Mouse (Mus musculus) embryonic facial prominence, embryonic 12.5 days (tissue): ENCODE data around the gene Capn7. TPM values are rescaled to one million over a fixed set of nuclear protein-coding genes. Genes with fewer than 3 reads are reported as not detected.

Experiments used
- ATAC-seq: fragments of 200-750 bp; cut with Nextera tagmentation; 2 replicates; pipeline ENCODE4 v1.8.0; 2017; ENCODE audit not compliant: insufficient number of reproducible peaks, insufficient read depth, low FRiP score, low TSS enrichment
- H3K27ac ChIP-seq: fragments of 300-500 bp; sonication (generic); 2 replicates; pipeline ENCODE4 v1.5.1; 2016; ENCODE audit warnings: mild to moderate bottlenecking
- H3K27me3 ChIP-seq: fragments of 300-500 bp; sonication (generic); 2 replicates; pipeline ENCODE4 v1.6.1; 2016; ENCODE audit warnings: mild to moderate bottlenecking, moderate library complexity
- H3K36me3 ChIP-seq: fragments of 300-500 bp; sonication (generic); 2 replicates; pipeline ENCODE4 v1.6.1; 2016; ENCODE audit warnings: mild to moderate bottlenecking
- H3K4me1 ChIP-seq: fragments of 300-500 bp; sonication (generic); 2 replicates; pipeline ENCODE4 v1.6.1; 2016
- H3K4me2 ChIP-seq: fragments of 300-500 bp; sonication (generic); replicated peaks from 2 replicates; pipeline ENCODE4 v1.6.1; 2016; ENCODE audit warnings: mild to moderate bottlenecking, moderate library complexity
- H3K4me3 ChIP-seq: fragments of 300-500 bp; sonication (generic); 2 replicates; pipeline ENCODE4 v1.5.1; 2016; ENCODE audit warnings: mild to moderate bottlenecking
- H3K9ac ChIP-seq: fragments of 300-500 bp; sonication (generic); 2 replicates; pipeline ENCODE4 v1.6.1; 2016; ENCODE audit warnings: mild to moderate bottlenecking, moderate library complexity
- H3K9me3 ChIP-seq: fragments of 300-500 bp; sonication (generic); 2 replicates; pipeline ENCODE4 v1.6.1; 2016; ENCODE audit warnings: mild to moderate bottlenecking, moderate library complexity
- WGBS: fragments of 180-500 bp; shearing (Covaris S2); methylation state at CpG from one replicate; pipeline ENCODE4 v1.1.7; 2016; 5-methylcytosine and 5-hydroxymethylcytosine counted together
- polyA plus RNA-seq: library from polyadenylated mRNA; unstranded; fragments of >200 nt; fragmentation: Nextera tagmentation; extraction: Ambion mirVana; gene quantifications from 2 replicates; pipeline ENCODE4 v1.2.1, GENCODE M21; 2016

The Capn7 gene
- polyA plus RNA-seq, 1 experiment from 2014 or later = 43.6 TPM

DNA sequence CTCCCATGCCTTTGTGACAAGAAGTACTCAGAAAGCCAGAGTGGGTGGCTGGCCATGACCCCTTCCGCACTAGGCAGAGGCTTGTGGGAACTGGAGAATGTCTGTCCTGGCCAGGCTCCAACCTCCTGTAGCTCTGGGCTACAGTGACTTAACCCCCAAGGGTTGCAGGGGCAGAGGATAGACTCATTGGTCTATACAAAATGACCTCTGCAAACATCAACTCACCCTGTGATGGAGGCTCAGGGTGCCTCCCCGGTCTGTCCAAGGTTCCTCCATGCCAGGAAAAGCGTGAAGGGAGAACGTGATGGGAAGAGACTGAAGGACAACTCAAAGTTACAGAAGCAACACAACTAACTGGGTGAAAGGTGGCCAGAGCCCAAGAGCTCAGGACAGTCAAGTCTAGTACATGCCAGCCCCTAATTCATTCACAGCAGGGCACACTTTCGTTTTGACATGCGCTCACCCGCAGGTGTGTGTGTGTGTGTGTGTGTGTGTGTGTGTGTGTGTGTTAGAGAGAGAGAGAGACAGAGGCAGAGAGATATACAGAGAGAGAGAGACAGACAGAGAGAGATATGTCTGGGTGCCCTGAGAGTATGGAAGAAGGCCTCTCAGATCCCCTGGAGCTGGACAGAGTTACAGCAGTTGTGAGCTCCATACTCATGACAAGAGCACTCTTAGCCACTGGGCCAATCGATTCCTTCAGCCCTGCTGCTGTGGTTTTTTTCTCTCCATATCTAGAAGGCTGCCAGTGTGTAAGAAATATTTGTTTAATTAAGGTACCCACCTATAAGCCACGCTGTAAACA lies 61.6 kb downstream of the Capn7 start:
- H3K4me3 ChIP-seq = no peak overlapping the region
- peaks cover 9% of the 10 kb centered on the region; the same call in 1 of the 2 replicates for H3K36me3 ChIP-seq
- ATAC-seq = no peak
- H3K9me3 ChIP-seq = no peaks in the 10 kb centered on the region
- H3K27ac ChIP-seq = no peak overlapping the region
- no peaks in the 10 kb centered on the region for H3K27me3 ChIP-seq
- no peak overlapping the region for H3K4me2 ChIP-seq
- H3K4me1 ChIP-seq = peaks cover 4% of the 10 kb centered on the region; the same call in 1 of the 2 replicates
- WGBS = 84% methylated on average over 9 of the region's 9 CpGs
- no peak overlapping the region for H3K9ac ChIP-seq

DNA sequence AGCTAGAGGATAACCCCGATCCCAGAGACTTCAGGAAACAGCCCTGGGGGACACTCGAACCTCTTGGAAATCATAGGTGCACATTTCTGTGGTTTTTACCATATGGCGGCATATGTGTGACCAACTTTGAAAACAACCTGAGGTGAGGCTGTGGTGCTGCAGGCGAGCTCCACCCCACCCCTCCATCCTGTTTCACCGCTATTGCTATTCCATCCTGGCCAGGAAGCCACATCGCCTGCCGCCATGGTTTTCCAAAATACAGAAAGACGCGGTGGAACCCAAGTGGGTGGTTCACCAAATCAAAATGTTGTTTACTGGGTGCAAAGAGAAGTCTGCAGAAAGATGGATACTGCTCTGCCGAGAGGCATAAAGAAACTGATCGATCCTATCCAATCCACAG lies 62.4 kb downstream of the Capn7 start:
- Histone ChIP-seq H3K27me3 (no peaks in the 10 kb centered on the region), H3K9me3 (no peaks in the 10 kb centered on the region), H3K4me2 (no peak overlapping the region), H3K4me1 (peaks cover 4% of the 10 kb centered on the region; the same call in 1 of the 2 replicates), H3K9ac (no peak overlapping the region), H3K4me3 (no peak overlapping the region), H3K36me3 (peaks cover 9% of the 10 kb centered on the region; the same call in 1 of the 2 replicates), H3K27ac (no peak overlapping the region)
- no peak for ATAC-seq
- 83% methylated on average over 11 of the region's 11 CpGs for WGBS

DNA sequence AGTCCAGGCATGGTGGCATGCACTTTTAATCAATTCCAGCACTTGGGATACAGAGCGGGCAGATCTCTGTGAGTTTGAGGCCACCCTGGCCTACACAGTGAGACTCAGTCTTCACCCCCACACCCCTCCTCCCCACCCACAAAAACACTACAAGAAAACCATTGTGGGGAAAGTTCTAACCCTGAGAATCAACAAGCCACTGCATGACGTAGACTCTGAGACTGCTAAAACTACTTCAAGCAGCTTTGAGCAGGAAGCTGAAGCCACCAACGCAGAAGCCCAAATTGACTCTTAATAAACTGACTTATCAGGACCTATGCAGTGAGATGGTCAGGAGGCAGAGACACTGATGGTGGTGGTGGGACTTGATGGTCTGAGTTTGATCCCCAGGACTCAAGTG lies 62.8 kb downstream of the Capn7 start:
- Histone ChIP-seq H3K9ac (no peak overlapping the region), H3K27me3 (no peaks in the 10 kb centered on the region), H3K4me2 (no peak overlapping the region), H3K4me1 (peaks cover 4% of the 10 kb centered on the region; the same call in 1 of the 2 replicates), H3K27ac (no peak overlapping the region), H3K4me3 (no peak overlapping the region), H3K36me3 (peaks cover 9% of the 10 kb centered on the region; the same call in 1 of the 2 replicates), H3K9me3 (no peaks in the 10 kb centered on the region)
- WGBS = 72% methylated on average over 3 of the region's 3 CpGs
- ATAC-seq = no peak

DNA sequence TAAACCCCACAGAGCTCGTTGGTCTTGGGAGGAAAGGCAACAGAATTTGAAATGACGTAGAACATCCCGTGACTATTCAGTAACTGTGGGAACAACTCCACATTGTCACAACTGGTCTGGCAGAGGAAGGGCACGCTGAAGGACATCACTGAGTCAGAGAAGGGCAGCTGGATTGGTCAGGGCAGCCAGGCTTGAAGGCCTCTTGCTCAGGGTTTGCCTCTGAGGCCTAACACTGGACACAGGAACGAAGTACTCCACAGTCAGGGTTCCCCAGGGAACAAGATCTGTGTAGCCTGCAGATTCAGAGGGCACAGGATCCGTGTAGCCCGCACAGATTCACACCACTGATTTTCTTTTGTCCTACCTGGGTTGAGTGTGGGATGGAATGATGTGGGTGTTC lies 63.8 kb downstream of the Capn7 start:
- 77% methylated on average over 7 of the region's 7 CpGs for WGBS
- Histone ChIP-seq H3K27ac (no peak overlapping the region), H3K27me3 (no peaks in the 10 kb centered on the region), H3K9me3 (no peaks in the 10 kb centered on the region), H3K4me2 (no peak overlapping the region), H3K4me3 (no peak overlapping the region), H3K9ac (no peak overlapping the region), H3K4me1 (peaks cover 4% of the 10 kb centered on the region; the same call in 1 of the 2 replicates), H3K36me3 (peaks cover 5% of the 10 kb centered on the region; the same call in 1 of the 2 replicates)
- ATAC-seq = no peak

DNA sequence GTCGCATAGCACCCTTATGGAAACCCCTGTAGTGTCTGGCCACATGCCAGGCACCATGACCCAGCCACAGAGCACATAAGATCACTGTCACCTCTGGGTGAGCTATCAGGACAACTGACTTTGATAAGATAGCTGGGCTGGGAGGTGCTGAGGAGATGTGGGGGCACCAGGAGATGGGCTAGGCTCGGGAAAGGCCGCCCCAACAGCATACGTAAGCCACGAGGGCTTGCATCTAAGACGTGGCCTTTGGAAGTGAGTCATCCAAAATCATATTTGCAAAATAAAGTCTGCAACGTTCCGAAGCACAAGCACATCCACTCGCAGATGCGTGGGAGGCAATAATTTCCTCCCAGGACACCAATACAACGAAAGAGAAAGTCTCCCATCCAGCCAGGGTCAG lies 64.5 kb downstream of the Capn7 start:
- no peak overlapping the region for H3K4me3 ChIP-seq
- no peak overlapping the region for H3K27ac ChIP-seq
- no peaks in the 10 kb centered on the region for H3K27me3 ChIP-seq
- ATAC-seq = no peak
- H3K9ac ChIP-seq = no peak overlapping the region
- H3K4me1 ChIP-seq = peaks cover 4% of the 10 kb centered on the region; the same call in 1 of the 2 replicates
- 86% methylated on average over 11 of the region's 11 CpGs for WGBS
- H3K36me3 ChIP-seq = 0 out of 2 replicates have a peak, but pooled peaks cover 3% of the 10 kb centered on the region
- H3K9me3 ChIP-seq = no peaks in the 10 kb centered on the region
- H3K4me2 ChIP-seq = no peak overlapping the region

DNA sequence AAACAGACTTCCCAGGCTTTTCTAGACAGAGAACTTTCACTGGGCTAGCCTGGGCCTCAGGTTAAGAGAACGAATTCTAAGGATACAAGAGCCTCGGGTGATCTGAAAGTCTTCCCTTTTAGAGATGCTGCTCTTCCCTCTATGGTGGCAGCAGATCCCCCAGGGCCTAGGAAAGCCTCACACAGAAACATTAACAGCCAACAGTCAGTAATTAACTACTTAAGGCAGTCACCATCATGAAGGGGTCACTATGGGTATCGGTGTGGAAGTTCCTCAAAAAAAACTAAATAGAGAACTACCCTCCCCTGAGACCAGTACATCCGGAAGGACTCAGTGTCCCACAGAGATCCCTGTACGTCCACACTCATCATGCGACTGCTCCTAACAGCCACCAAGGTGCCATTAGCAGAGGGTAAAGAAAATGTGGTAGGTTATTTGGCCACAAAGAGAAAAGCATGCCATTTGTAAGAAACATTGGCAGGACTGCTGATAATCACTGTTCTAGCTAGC lies 65.5 kb downstream of the Capn7 start:
- ATAC-seq = no peak
- H3K27me3 ChIP-seq = no peaks in the 10 kb centered on the region
- WGBS = 67% methylated on average over 6 of the region's 6 CpGs
- no peaks in the 10 kb centered on the region for H3K9me3 ChIP-seq
- no peak overlapping the region for H3K4me3 ChIP-seq
- H3K27ac ChIP-seq = no peak overlapping the region
- no peak overlapping the region for H3K9ac ChIP-seq
- 0 out of 2 replicates have a peak, but pooled peaks cover 3% of the 10 kb centered on the region for H3K36me3 ChIP-seq
- H3K4me2 ChIP-seq = no peak overlapping the region
- peaks cover 4% of the 10 kb centered on the region; the same call in 1 of the 2 replicates for H3K4me1 ChIP-seq

DNA sequence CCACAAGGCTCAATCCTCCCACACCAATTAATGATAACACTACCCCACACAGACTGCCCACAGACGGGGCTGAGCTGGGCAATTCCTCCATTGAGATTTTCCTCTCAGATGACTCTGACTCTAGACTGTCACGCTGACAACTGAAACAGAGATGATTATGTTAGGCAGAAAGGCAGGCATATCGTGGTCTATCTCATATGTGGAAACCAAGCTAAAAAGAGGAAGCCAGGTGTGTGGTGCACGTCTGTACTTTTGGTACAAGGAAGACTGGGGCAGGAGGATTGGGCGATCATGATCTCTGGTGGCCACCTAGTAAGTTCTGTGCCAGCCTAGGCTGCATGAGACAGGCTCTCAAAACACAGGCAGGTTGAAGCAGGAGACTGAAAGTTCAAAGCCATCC lies 66.3 kb downstream of the Capn7 start:
- Histone ChIP-seq H3K27me3 (no peaks in the 10 kb centered on the region), H3K36me3 (0 out of 2 replicates have a peak, but pooled peaks cover 3% of the 10 kb centered on the region), H3K9ac (no peak overlapping the region), H3K4me1 (peaks cover 4% of the 10 kb centered on the region; the same call in 1 of the 2 replicates), H3K4me3 (no peak overlapping the region), H3K4me2 (no peak overlapping the region), H3K27ac (no peak overlapping the region), H3K9me3 (no peaks in the 10 kb centered on the region)
- 79% methylated on average over 5 of the region's 5 CpGs for WGBS
- no peak for ATAC-seq

DNA sequence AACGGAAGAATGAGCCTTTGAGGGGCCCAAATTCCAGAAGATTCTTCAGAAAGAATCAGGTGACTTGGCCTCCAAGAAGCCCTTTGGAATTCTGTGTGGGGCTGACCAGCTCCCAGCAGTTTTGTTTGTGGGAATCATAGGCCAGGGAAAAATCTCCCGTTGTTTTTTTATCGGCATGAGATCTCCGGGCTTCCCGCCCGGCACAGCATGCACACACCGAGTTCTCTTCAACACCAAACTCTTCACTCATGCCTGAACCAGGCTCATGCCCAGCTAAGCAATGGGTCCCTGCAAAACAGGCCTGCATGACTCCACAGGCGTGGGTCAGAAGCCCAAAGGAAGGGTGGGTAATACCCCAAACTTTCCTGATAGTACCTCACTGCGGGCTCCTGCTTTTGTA lies 67.1 kb downstream of the Capn7 start:
- H3K4me1 ChIP-seq = peaks cover 10% of the 10 kb centered on the region
- H3K9me3 ChIP-seq = no peaks in the 10 kb centered on the region
- H3K27ac ChIP-seq = no peak overlapping the region
- H3K9ac ChIP-seq = no peak overlapping the region
- H3K4me2 ChIP-seq = no peak overlapping the region
- ATAC-seq = no peak
- H3K36me3 ChIP-seq = 0 out of 2 replicates have a peak, but pooled peaks cover 3% of the 10 kb centered on the region
- 74% methylated on average over 9 of the region's 9 CpGs for WGBS
- H3K4me3 ChIP-seq = no peak overlapping the region
- no peaks in the 10 kb centered on the region for H3K27me3 ChIP-seq

DNA sequence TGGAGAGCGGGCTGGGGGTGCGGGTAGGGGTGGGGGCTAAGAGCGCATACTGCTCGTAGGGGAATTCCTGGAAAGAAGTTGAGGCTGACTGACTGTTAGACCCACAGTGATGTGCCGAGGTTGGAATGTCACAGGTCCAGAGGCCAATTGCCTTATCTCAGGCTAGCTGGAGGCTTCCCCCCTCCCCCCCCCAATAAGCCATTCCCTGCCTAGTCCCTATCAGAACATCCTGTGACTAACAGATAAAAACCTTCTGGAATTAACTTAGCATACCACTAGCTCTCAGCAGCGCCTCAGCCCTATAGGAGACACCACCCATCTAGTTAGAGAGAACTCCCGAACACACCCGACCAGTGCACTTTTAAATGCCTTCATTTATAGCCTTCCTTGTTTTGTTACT lies 67.6 kb downstream of the Capn7 start:
- Histone ChIP-seq H3K4me2 (no peak overlapping the region), H3K27ac (no peak overlapping the region), H3K9me3 (no peaks in the 10 kb centered on the region), H3K4me3 (no peak overlapping the region), H3K27me3 (no peaks in the 10 kb centered on the region), H3K4me1 (peaks cover 13% of the 10 kb centered on the region), H3K9ac (no peak overlapping the region), H3K36me3 (0 out of 2 replicates have a peak, but pooled peaks cover 3% of the 10 kb centered on the region)
- ATAC-seq = no peak
- 62% methylated on average over 8 of the region's 8 CpGs for WGBS

DNA sequence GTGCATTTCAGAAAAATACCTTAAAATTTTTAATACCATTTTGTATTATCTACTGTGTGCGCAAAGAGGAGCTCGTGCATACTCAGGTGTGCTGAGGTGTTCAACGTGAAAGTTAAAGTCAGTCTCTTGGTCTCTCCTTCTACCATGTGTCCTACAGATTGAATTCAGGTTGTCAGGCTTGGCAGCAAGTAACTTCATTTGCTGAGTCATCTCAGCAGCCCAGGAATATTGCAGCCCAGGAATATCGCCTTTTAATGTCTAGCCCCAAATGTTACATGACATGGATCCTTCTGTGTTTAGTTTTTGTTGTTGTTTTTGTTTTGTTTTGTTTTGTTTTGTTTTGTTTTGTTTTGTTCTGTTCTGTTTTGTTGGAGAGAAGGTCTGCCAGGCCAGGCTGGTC lies 68.2 kb downstream of the Capn7 start:
- 91% methylated on average over 4 of the region's 4 CpGs for WGBS
- Histone ChIP-seq H3K27ac (no peak overlapping the region), H3K4me3 (no peak overlapping the region), H3K4me2 (no peak overlapping the region), H3K27me3 (no peaks in the 10 kb centered on the region), H3K9me3 (no peaks in the 10 kb centered on the region), H3K9ac (no peak overlapping the region), H3K4me1 (peaks cover 13% of the 10 kb centered on the region), H3K36me3 (0 out of 2 replicates have a peak, but pooled peaks cover 3% of the 10 kb centered on the region)
- no peak for ATAC-seq

DNA sequence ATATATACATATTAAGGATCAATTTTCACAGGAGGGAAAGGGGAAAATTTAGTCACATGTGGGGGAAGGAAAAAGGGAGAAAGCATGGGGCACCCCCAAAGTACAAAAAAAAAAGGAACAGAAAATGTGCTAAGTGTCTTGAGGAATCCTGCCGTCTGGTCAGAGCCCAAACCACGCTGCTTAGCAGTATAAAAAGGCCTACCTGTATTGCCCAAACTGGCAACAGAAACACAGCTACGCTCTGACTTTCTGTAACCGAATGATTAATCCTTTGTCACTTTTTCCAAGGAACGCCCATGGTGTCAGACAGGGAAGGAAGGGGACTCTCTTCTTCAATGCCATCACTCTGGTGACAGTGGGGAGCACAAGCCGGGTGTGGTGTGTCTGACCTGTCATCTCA lies 69.2 kb downstream of the Capn7 start:
- ATAC-seq = no peak
- Histone ChIP-seq H3K9me3 (no peaks in the 10 kb centered on the region), H3K4me2 (no peak overlapping the region), H3K4me1 (peaks cover 13% of the 10 kb centered on the region), H3K36me3 (peaks cover 6% of the 10 kb centered on the region; the same call in 1 of the 2 replicates), H3K27ac (no peak overlapping the region), H3K27me3 (no peaks in the 10 kb centered on the region), H3K4me3 (no peak overlapping the region), H3K9ac (no peak overlapping the region)
- 87% methylated on average over 6 of the region's 6 CpGs for WGBS
